Mouse (Mus musculus) lung, postnatal 36 days (tissue): ENCODE measurements at regions not wholly inside any gene's neighbourhood (a gene's known extent, or its start where the extent isn't known, plus 50 kb on each side); places are given as distances from the start of the nearest gene placed in this dataset.
A peak's percentile ranks its signal among the peaks of the same experiment; 100 is the strongest.

Source experiments
- DNase-seq: peaks from one replicate; pipeline ENCODE4 v3.0.0; 2022; ENCODE audit warnings: mixed read lengths

- DNase-seq: peak; percentile 53
Observed at GRCm38 (mm10) chr8:125619336-125619906, 49.8 kb upstream of the Sipa1l2 start.
